Mouse (Mus musculus) ES-E14 (cell line): Measurements from ENCODE around the gene Tmem165.

Experiments
- CHD2 ChIP-seq: IDR thresholded peaks from 2 replicates; pipeline ENCODE4 v1.6.1; 2014; ENCODE audit warnings: mild to moderate bottlenecking, low read depth, low read length, inconsistent platforms
- HCFC1 ChIP-seq: IDR thresholded peaks from 2 replicates; pipeline ENCODE4 v1.6.1; 2012; ENCODE audit warnings: low read length, inconsistent platforms, borderline replicate concordance; ENCODE audit not compliant: insufficient read depth
- MAFK ChIP-seq: IDR thresholded peaks from 2 replicates; pipeline ENCODE4 v1.6.1; 2014; ENCODE audit warnings: mild to moderate bottlenecking, low read depth, low read length, inconsistent platforms; ENCODE audit not compliant: insufficient read depth
- ZNF384 ChIP-seq: IDR thresholded peaks from 2 replicates; pipeline ENCODE4 v1.6.1; 2012; ENCODE audit warnings: low read depth, low read length, inconsistent platforms

GRCm38 (mm10) chr5:76137586-76137985 is 46.1 kb upstream of the Tmem165 start:
- TF ChIP-seq CHD2 (no peak), ZNF384 (no peak), HCFC1 (no peak), MAFK (no peak)
